27 mouse cellular contexts compared by ENCODE assay signal in genomic region chr1:153269681-153270080, GRCm38 (mm10).
DNase-seq lines count a peak whose midpoint lies in the region; ATAC-seq and TF ChIP-seq lines count a peak whose summit lies in the region.
"Had no signal": no experiment of that assay in that cellular context is flagged by ENCODE, and none has a peak within 500 bp of the region (broad histone marks: within the 10 kb centered on the region; RNA-seq: fewer than 3 reads in every experiment).

No protein-coding gene starts in this region.

- no peak overlapping the region for H3K27ac ChIP-seq in liver, adult 2 months (replicated peaks; ENCODE audit: insufficient read depth, low read depth, low read length)
- no peak overlapping the region for H3K27ac ChIP-seq in liver, embryonic 11.5 days (ENCODE audit: low read depth, low read length)
- H3K27ac ChIP-seq: embryonic facial prominence, embryonic 10.5 days; embryonic facial prominence, embryonic 13.5 days; forebrain, embryonic 12.5 days; forebrain, embryonic 15.5 days; hindbrain, embryonic 15.5 days had no signal

- no peaks in the 10 kb centered on the region for H3K27me3 ChIP-seq in liver, adult 2 months (ENCODE audit: control insufficient read depth, insufficient read depth, low read length)
- no peaks in the 10 kb centered on the region for H3K27me3 ChIP-seq in liver, embryonic 11.5 days (replicated peaks; ENCODE audit: control insufficient read depth, insufficient read depth, low read length)
- H3K27me3 ChIP-seq: CH12.LX; embryonic facial prominence, embryonic 13.5 days; forebrain, embryonic 12.5 days; forebrain, embryonic 15.5 days; hindbrain, embryonic 15.5 days had no signal

- no peak overlapping the region for H3K4me2 ChIP-seq in liver, embryonic 11.5 days
- H3K4me2 ChIP-seq: embryonic facial prominence, embryonic 13.5 days; forebrain, embryonic 12.5 days; forebrain, embryonic 15.5 days; heart, embryonic 11.5 days; hindbrain, embryonic 15.5 days had no signal

- TF ChIP-seq POLR2A in liver, adult 2 months (IDR thresholded peaks at IDR 0.05; ENCODE audit: extremely low read depth, insufficient read depth, low read length) = no peak

- peaks cover 10% of the 10 kb centered on the region for H3K4me1 ChIP-seq in liver, adult 2 months (ENCODE audit: control insufficient read depth, insufficient read depth, low read length)
- peaks cover 37% of the 10 kb centered on the region for H3K4me1 ChIP-seq in liver, embryonic 11.5 days (replicated peaks; ENCODE audit: control insufficient read depth, insufficient read depth, low read length)

- 55% methylated on average over 6 of the region's 6 CpGs for WGBS in liver, adult 2 months
- WGBS in liver, embryonic 11.5 days = 80% methylated on average over 6 of the region's 6 CpGs

- no peaks in the 10 kb centered on the region for H3K9me3 ChIP-seq in liver, embryonic 11.5 days (ENCODE audit: control insufficient read depth, low read length)
- H3K9me3 ChIP-seq: embryonic facial prominence, embryonic 10.5 days; embryonic facial prominence, embryonic 13.5 days; forebrain, embryonic 12.5 days; forebrain, embryonic 15.5 days; hindbrain, embryonic 15.5 days had no signal

- ATAC-seq in liver, embryonic 11.5 days (replicated peaks; ENCODE audit: low FRiP score) = no peak
- ATAC-seq: forebrain, embryonic 15.5 days had no signal

- H3K9ac ChIP-seq in liver, adult 2 months (ENCODE audit: low read depth, low read length) = no peak overlapping the region
- no peak overlapping the region for H3K9ac ChIP-seq in liver, embryonic 11.5 days (ENCODE audit: low read depth, low read length)
- H3K9ac ChIP-seq: embryonic facial prominence, embryonic 13.5 days; forebrain, embryonic 12.5 days; forebrain, embryonic 15.5 days; hindbrain, embryonic 15.5 days had no signal

- H3K79me2 ChIP-seq in liver, adult 2 months (ENCODE audit: control insufficient read depth, insufficient read depth, low read length) = no peaks in the 10 kb centered on the region

- peak; percentile 15 for DNase-seq in liver, adult 2 months (ENCODE audit: extremely low read depth, low read depth, low spot score)
- DNase-seq in liver, embryonic 11.5 days (ENCODE audit: low spot score) = no peak
- peak; percentile 27 for DNase-seq in 3T3-L1 (ENCODE audit: low read depth, low spot score)
- DNase-seq in 416B (ENCODE audit: low read depth) = peak; percentile 11
- DNase-seq in ZHBTc4 (ENCODE audit: low read depth, low spot score) = peak; percentile 77
- no peak for DNase-seq in neural tube, embryonic 10.5 days (ENCODE audit: extremely low spot score, low spot score)
- DNase-seq in right cerebral cortex, postnatal 4 days = no peak
- DNase-seq: adrenal gland, postnatal 14 days; B cell, adult 2 months; cerebellum, adult 11-12 months; cerebellum, adult 8-10 months; cerebellum, postnatal 10 days; cerebellum, postnatal 36 days; embryo, embryonic 11 days; gastrocnemius, postnatal 14 days; heart, adult 11 months; heart, postnatal 10 days; heart, postnatal 4 days; kidney, adult 11 months had no signal

- H3K4me3 ChIP-seq in liver, adult 2 months (ENCODE audit: insufficient read depth, low read depth, low read length) = no peak overlapping the region
- no peak overlapping the region for H3K4me3 ChIP-seq in liver, embryonic 11.5 days (ENCODE audit: low read depth, low read length)
- H3K4me3 ChIP-seq: embryonic facial prominence, embryonic 10.5 days; embryonic facial prominence, embryonic 13.5 days; erythroblast, embryonic 14.5 days; forebrain, embryonic 12.5 days; forebrain, embryonic 15.5 days; hindbrain, embryonic 15.5 days had no signal

- H3K36me3 ChIP-seq in liver, adult 2 months (ENCODE audit: control insufficient read depth, insufficient read depth, low read length) = no peaks in the 10 kb centered on the region
- H3K36me3 ChIP-seq in liver, embryonic 11.5 days (ENCODE audit: control insufficient read depth, insufficient read depth, low read length) = no peaks in the 10 kb centered on the region
- H3K36me3 ChIP-seq: embryonic facial prominence, embryonic 10.5 days; embryonic facial prominence, embryonic 13.5 days; forebrain, embryonic 12.5 days; forebrain, embryonic 15.5 days; hindbrain, embryonic 15.5 days had no signal

- TF ChIP-seq CTCF in liver, adult 2 months (IDR thresholded peaks at IDR 0.05; ENCODE audit: low read depth, low read length) = no peak

Comparison
In these comparisons a context has a peak if more than half of its experiments do, and no peak if none do; other contexts are left out.
1. DNase-seq: peak in liver, adult 2 months (single experiment), 3T3-L1 (single experiment), 416B (single experiment) and ZHBTc4 (single experiment); none in liver, embryonic 11.5 days (single experiment), neural tube, embryonic 10.5 days (single experiment) and right cerebral cortex, postnatal 4 days (single experiment).